In the genomic region with DNA sequence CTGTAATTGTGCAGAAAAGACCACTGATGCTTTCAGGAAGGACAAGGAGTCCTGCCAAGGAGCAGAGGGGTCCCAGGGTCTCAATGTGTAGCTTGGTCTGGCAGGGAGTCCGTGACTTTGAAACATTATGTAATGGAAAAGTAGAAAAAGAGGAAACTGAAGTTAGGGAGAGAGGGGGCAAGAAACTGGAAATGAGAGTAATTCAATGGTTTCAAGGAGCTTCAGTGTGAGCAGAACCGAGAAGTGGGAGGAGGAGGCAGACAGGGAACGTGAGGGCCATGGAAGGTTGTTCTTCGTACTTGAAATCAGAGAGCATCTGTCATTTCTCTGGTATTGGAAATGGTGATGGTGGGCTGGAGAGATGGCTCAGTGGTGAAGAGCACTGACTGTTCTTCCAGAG, we compare ENCODE assay signal across 19 mouse cellular contexts. TPM values are rescaled to one million over a fixed set of nuclear protein-coding genes. Genes with fewer than 3 reads are reported as not detected.
"Had no signal": no experiment of that assay in that cellular context is flagged by ENCODE, and none has a peak within 500 bp of the region (broad histone marks: within the 10 kb centered on the region; RNA-seq: fewer than 3 reads in every experiment).

No protein-coding gene starts in this region.

- ATAC-seq: liver, postnatal 0 days; lung, postnatal 0 days; midbrain, embryonic 13.5 days; midbrain, embryonic 16.5 days had no signal

- DNase-seq: liver, postnatal 0 days; lung, adult 2 months; lung, postnatal 14 days; lung, postnatal 36 days; right cerebral cortex, postnatal 14 days; thymus, adult 2 months; thymus, postnatal 25 days; thymus, postnatal 4 days had no signal

- H3K4me3 ChIP-seq: liver, embryonic 15.5 days; lung, embryonic 15.5 days; megakaryocyte, embryonic 14.5 days; midbrain, embryonic 13.5 days; neural tube, embryonic 12.5 days; stomach, embryonic 15.5 days had no signal

- H3K4me1 ChIP-seq: lung, embryonic 15.5 days; midbrain, embryonic 13.5 days; neural tube, embryonic 12.5 days; stomach, embryonic 15.5 days had no signal

- H3K27me3 ChIP-seq: midbrain, embryonic 13.5 days; neural tube, embryonic 12.5 days; stomach, embryonic 15.5 days had no signal

- H3K9ac ChIP-seq: liver, embryonic 15.5 days; liver, postnatal 0 days; lung, embryonic 15.5 days; midbrain, embryonic 13.5 days; neural tube, embryonic 12.5 days; stomach, embryonic 15.5 days had no signal

- H3K4me2 ChIP-seq: liver, embryonic 15.5 days; lung, embryonic 15.5 days; midbrain, embryonic 11.5 days; midbrain, embryonic 13.5 days; neural tube, embryonic 12.5 days; stomach, embryonic 15.5 days had no signal

- H3K9me3 ChIP-seq: liver, embryonic 15.5 days; lung, embryonic 15.5 days; midbrain, embryonic 13.5 days; stomach, embryonic 15.5 days had no signal

- H3K27ac ChIP-seq: liver, embryonic 15.5 days; lung, embryonic 15.5 days; macrophage; midbrain, embryonic 13.5 days; neural tube, embryonic 12.5 days; stomach, embryonic 15.5 days; stomach, postnatal 0 days had no signal

- H3K36me3 ChIP-seq: lung, embryonic 15.5 days; neural tube, embryonic 12.5 days; stomach, embryonic 15.5 days had no signal

RNA-seq across cellular contexts. Expression of gene Dbn1, which starts 31.7 kb away (rescaled TPM):
- polyA plus RNA-seq: macrophage had no signal
